Mouse (Mus musculus) midbrain, embryonic 11.5 days (tissue): ENCODE data around the gene 9130230L23Rik. TPM values are rescaled to one million over a fixed set of nuclear protein-coding genes. Genes with fewer than 3 reads are reported as not detected.
A peak's percentile ranks its signal among the peaks of the same experiment; 100 is the strongest.

ENCODE experiments used
- ATAC-seq: fragments of 200-750 bp; cut with Nextera tagmentation; 2 replicates; pipeline ENCODE4 v1.8.0; 2017; ENCODE audit warnings: moderate TSS enrichment, moderate library complexity; ENCODE audit not compliant: low FRiP score
- DNase-seq: peaks from one replicate; pipeline ENCODE4 v3.0.0; 2015; ENCODE audit warnings: low spot score; ENCODE audit errors: missing footprints
- H3K27ac ChIP-seq: fragments of 300-500 bp; sonication (generic); 2 replicates; pipeline ENCODE4 v1.5.1; 2014; ENCODE audit warnings: low read depth, low read length
- H3K27me3 ChIP-seq: fragments of 300-500 bp; sonication (generic); 2 replicates; pipeline ENCODE4 v1.6.1; 2014; ENCODE audit warnings: mild to moderate bottlenecking, low read length, moderate library complexity, mixed read lengths; ENCODE audit not compliant: control insufficient read depth, insufficient read depth
- H3K36me3 ChIP-seq: fragments of 300-500 bp; sonication (generic); 2 replicates; pipeline ENCODE4 v1.6.1; 2014; ENCODE audit warnings: mild to moderate bottlenecking, low read length, moderate library complexity, mixed read lengths; ENCODE audit not compliant: control insufficient read depth, insufficient read depth
- H3K4me1 ChIP-seq: fragments of 300-500 bp; sonication (generic); 2 replicates; pipeline ENCODE4 v1.6.1; 2014; ENCODE audit warnings: low read length; ENCODE audit not compliant: control insufficient read depth, insufficient read depth
- H3K4me2 ChIP-seq: fragments of 300-500 bp; sonication (generic); 2 replicates; pipeline ENCODE4 v1.6.1; 2014; ENCODE audit warnings: mild to moderate bottlenecking, moderate library complexity
- H3K4me3 ChIP-seq: fragments of 300-500 bp; sonication (generic); 2 replicates; pipeline ENCODE4 v1.5.1; 2014; ENCODE audit warnings: low read depth, low read length
- H3K9ac ChIP-seq: fragments of 300-500 bp; sonication (generic); 2 replicates; pipeline ENCODE4 v1.6.1; 2014; ENCODE audit warnings: low read length
- H3K9me3 ChIP-seq: fragments of 300-500 bp; sonication (generic); 2 replicates; pipeline ENCODE4 v1.6.1; 2016; ENCODE audit warnings: low read length; ENCODE audit not compliant: control insufficient read depth
- WGBS: fragments of 180-500 bp; shearing (Covaris S2); extraction: QIAGEN DNeasy Blood & Tissue Kit; methylation state at CpG from one replicate; pipeline ENCODE4 v1.1.7; 2014; 5-methylcytosine and 5-hydroxymethylcytosine counted together
- polyA plus RNA-seq: library from polyadenylated mRNA; unstranded; fragments of >200 nt; fragmentation: Nextera tagmentation; extraction: Ambion mirVana; gene quantifications from 2 replicates; pipeline ENCODE4 v1.2.1, GENCODE M21; 2014

The 9130230L23Rik gene
- polyA plus RNA-seq, 1 experiment from 2014 or later: not detected

- DNase-seq (peak; percentile 10), ATAC-seq (no peak)
- no peak overlapping the region for H3K4me3 ChIP-seq
- no peaks in the 10 kb centered on the region for H3K36me3 ChIP-seq
- no peak overlapping the region for H3K4me2 ChIP-seq
- no peaks in the 10 kb centered on the region for H3K27me3 ChIP-seq
- H3K27ac ChIP-seq: no peak overlapping the region
- H3K9me3 ChIP-seq: no peaks in the 10 kb centered on the region
- H3K4me1 ChIP-seq: no peaks in the 10 kb centered on the region
- WGBS: 78% methylated on average over 6 of the region's 6 CpGs
- H3K9ac ChIP-seq: no peak overlapping the region
Observed at GRCm38 (mm10) chr5:66037066-66037465, 33.0 kb upstream of the 9130230L23Rik start.

DNA sequence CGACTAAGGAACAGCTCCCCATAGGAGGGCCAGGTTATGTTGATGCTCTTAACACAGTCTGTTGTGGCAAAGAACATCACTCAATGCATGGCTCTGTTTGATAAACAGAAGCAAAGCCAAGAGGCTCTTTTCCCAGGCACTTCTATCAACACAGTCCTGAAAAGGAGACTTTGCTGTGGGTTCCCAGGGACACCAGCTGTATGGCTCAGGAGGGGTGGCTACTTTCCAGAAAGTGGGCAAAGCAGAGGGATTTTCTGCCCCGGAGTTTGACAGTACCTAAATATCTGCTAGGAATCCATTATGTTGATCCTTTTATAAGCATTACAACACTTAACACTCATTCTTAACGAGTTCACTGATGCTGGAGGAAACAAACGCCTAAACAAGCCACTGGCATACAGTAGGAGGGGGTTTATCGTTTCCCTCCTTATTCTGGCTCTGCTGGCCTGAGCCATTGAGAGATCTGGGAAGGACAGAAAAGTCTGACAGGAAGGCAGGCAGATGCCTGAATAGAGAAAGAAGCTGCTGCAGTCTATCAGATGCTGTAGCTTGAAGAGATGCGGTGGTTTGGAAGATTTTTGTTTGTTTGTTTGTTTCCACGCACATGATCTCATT is 32.5 kb upstream of the 9130230L23Rik start:
- H3K27me3 ChIP-seq: no peaks in the 10 kb centered on the region
- H3K9ac ChIP-seq: no peak overlapping the region
- no peak overlapping the region for H3K27ac ChIP-seq
- WGBS: 40% methylated on average over 7 of the region's 7 CpGs
- no peak overlapping the region for H3K4me3 ChIP-seq
- no peak for ATAC-seq
- H3K36me3 ChIP-seq: no peaks in the 10 kb centered on the region
- DNase-seq: peak; percentile 41
- no peak overlapping the region for H3K4me2 ChIP-seq
- H3K4me1 ChIP-seq: no peaks in the 10 kb centered on the region
- no peaks in the 10 kb centered on the region for H3K9me3 ChIP-seq

GRCm38 (mm10) chr5:66034375-66035195 is 30.5 kb upstream of the 9130230L23Rik start:
- Histone ChIP-seq H3K4me3 (no peak overlapping the region), H3K4me2 (no peak overlapping the region), H3K4me1 (no peaks in the 10 kb centered on the region), H3K36me3 (no peaks in the 10 kb centered on the region), H3K27me3 (no peaks in the 10 kb centered on the region), H3K27ac (no peak overlapping the region), H3K9me3 (no peaks in the 10 kb centered on the region), H3K9ac (no peak overlapping the region)
- 64% methylated on average over 14 of the region's 14 CpGs for WGBS
- ATAC-seq (no peak), DNase-seq (no peak)

GRCm38 (mm10) chr5:66032826-66033225 is 28.7 kb upstream of the 9130230L23Rik start:
- 93% methylated on average over 1 of the region's 1 CpGs for WGBS
- Histone ChIP-seq H3K4me2 (no peak overlapping the region), H3K27me3 (no peaks in the 10 kb centered on the region), H3K4me1 (no peaks in the 10 kb centered on the region), H3K9me3 (no peaks in the 10 kb centered on the region), H3K4me3 (no peak overlapping the region), H3K36me3 (no peaks in the 10 kb centered on the region), H3K9ac (no peak overlapping the region), H3K27ac (no peak overlapping the region)
- DNase-seq (no peak), ATAC-seq (no peak)

DNA sequence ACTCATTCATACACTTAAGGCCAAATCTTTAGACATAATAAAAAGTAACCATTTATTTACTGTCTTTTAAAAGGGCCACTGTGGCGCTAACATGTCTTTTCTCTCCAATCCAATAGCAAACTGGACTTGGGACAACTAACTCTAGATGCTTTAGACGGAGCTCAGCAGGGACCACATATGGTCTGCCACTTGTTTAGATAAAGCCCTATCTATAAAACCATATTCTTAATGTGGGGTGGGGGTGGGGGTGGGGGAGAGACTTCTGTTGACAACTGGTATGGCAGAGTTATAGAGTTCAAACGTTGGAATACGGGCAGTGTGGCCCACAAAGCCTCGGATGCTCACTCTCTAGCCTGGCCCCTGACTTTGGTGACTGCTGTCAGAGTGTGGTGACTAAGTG is 27.6 kb upstream of the 9130230L23Rik start:
- Histone ChIP-seq H3K27me3 (no peaks in the 10 kb centered on the region), H3K27ac (no peak overlapping the region), H3K4me3 (no peak overlapping the region), H3K4me2 (no peak overlapping the region), H3K9ac (no peak overlapping the region), H3K36me3 (no peaks in the 10 kb centered on the region), H3K4me1 (no peaks in the 10 kb centered on the region), H3K9me3 (no peaks in the 10 kb centered on the region)
- ATAC-seq (no peak), DNase-seq (no peak)
- WGBS: 89% methylated on average over 5 of the region's 5 CpGs

GRCm38 (mm10) chr5:66028232-66028631 is 24.1 kb upstream of the 9130230L23Rik start:
- 90% methylated on average over 5 of the region's 5 CpGs for WGBS
- ATAC-seq (no peak), DNase-seq (no peak)
- Histone ChIP-seq H3K9ac (no peak overlapping the region), H3K4me3 (no peak overlapping the region), H3K9me3 (no peaks in the 10 kb centered on the region), H3K4me1 (no peaks in the 10 kb centered on the region), H3K27me3 (no peaks in the 10 kb centered on the region), H3K36me3 (no peaks in the 10 kb centered on the region), H3K4me2 (no peak overlapping the region), H3K27ac (no peak overlapping the region)

GRCm38 (mm10) chr5:66027206-66027605 is 23.1 kb upstream of the 9130230L23Rik start:
- H3K9ac ChIP-seq: no peak overlapping the region
- H3K4me1 ChIP-seq: no peaks in the 10 kb centered on the region
- no peaks in the 10 kb centered on the region for H3K9me3 ChIP-seq
- H3K4me3 ChIP-seq: no peak overlapping the region
- DNase-seq: no peak
- H3K4me2 ChIP-seq: no peak overlapping the region
- no peak overlapping the region for H3K27ac ChIP-seq
- no peaks in the 10 kb centered on the region for H3K27me3 ChIP-seq
- 93% methylated on average over 8 of the region's 8 CpGs for WGBS
- no peaks in the 10 kb centered on the region for H3K36me3 ChIP-seq
- no peak for ATAC-seq

DNA sequence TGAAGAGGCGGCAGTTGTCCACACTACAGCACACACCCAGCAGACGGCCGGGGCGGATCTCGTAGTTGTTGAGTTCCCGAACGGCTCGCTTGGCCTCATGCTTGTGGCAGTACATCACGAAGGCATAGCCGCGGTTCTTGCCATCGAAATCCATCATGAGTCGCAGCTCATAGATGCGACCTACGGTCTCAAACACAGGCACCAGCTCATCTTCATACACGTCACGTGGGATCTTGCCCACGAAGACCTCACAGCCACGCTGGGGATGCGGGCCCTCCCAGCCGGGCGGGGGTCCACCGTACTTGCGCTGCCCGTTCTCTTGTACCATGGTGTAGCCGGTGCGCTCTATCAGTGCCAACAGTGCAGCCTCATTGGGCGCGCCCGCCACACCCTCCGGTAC is 22.7 kb upstream of the 9130230L23Rik start:
- no peaks in the 10 kb centered on the region for H3K36me3 ChIP-seq
- no peak overlapping the region for H3K4me2 ChIP-seq
- no peaks in the 10 kb centered on the region for H3K4me1 ChIP-seq
- no peak overlapping the region for H3K27ac ChIP-seq
- DNase-seq (no peak), ATAC-seq (no peak)
- no peaks in the 10 kb centered on the region for H3K9me3 ChIP-seq
- H3K4me3 ChIP-seq: no peak overlapping the region
- WGBS: 98% methylated on average over 31 of the region's 31 CpGs
- no peak overlapping the region for H3K9ac ChIP-seq
- H3K27me3 ChIP-seq: no peaks in the 10 kb centered on the region

- H3K36me3 ChIP-seq: no peaks in the 10 kb centered on the region
- no peaks in the 10 kb centered on the region for H3K4me1 ChIP-seq
- H3K27me3 ChIP-seq: no peaks in the 10 kb centered on the region
- no peak overlapping the region for H3K4me2 ChIP-seq
- H3K9me3 ChIP-seq: no peaks in the 10 kb centered on the region
- no peak overlapping the region for H3K27ac ChIP-seq
- H3K4me3 ChIP-seq: no peak overlapping the region
- DNase-seq (no peak), ATAC-seq (no peak)
- H3K9ac ChIP-seq: no peak overlapping the region
- 94% methylated on average over 2 of the region's 2 CpGs for WGBS
Observed at GRCm38 (mm10) chr5:66015449-66015961, 11.4 kb upstream of the 9130230L23Rik start.
